Mouse (Mus musculus) neural tube, embryonic 11.5 days (tissue): Measurements from ENCODE around the gene Tead2. TPM values are rescaled to one million over a fixed set of nuclear protein-coding genes. Genes with fewer than 3 reads are reported as not detected.

Experiments
- ATAC-seq: fragments of 200-750 bp; cut with Nextera tagmentation; 2 replicates; pipeline ENCODE4 v1.8.0; 2017; ENCODE audit warnings: moderate number of reproducible peaks, mild to moderate bottlenecking, moderate TSS enrichment, moderate library complexity; ENCODE audit not compliant: insufficient read depth, low FRiP score, low TSS enrichment
- DNase-seq: peaks from one replicate; pipeline ENCODE4 v3.0.0-alpha.2; 2015; ENCODE audit warnings: low spot score
- H3K27ac ChIP-seq: fragments of 300-500 bp; sonication (generic); 2 replicates; pipeline ENCODE4 v1.5.1; 2014; ENCODE audit warnings: low read depth, mild to moderate bottlenecking, low read length
- H3K27me3 ChIP-seq: fragments of 300-500 bp; sonication (generic); 2 replicates; pipeline ENCODE4 v1.6.1; 2014; ENCODE audit warnings: mild to moderate bottlenecking, low read length, mixed read lengths; ENCODE audit not compliant: control insufficient read depth, insufficient read depth
- H3K36me3 ChIP-seq: fragments of 300-500 bp; sonication (generic); 2 replicates; pipeline ENCODE4 v1.6.1; 2014; ENCODE audit warnings: mild to moderate bottlenecking, low read length, moderate library complexity, mixed read lengths; ENCODE audit not compliant: control insufficient read depth, insufficient read depth
- H3K4me1 ChIP-seq: fragments of 300-500 bp; sonication (generic); 2 replicates; pipeline ENCODE4 v1.6.1; 2014; ENCODE audit warnings: low read length, mixed read lengths; ENCODE audit not compliant: control insufficient read depth, insufficient read depth
- H3K4me2 ChIP-seq: fragments of 300-500 bp; sonication (generic); 2 replicates; pipeline ENCODE4 v1.6.1; 2014; ENCODE audit warnings: low read depth, mild to moderate bottlenecking, moderate library complexity
- H3K4me3 ChIP-seq: fragments of 300-500 bp; sonication (generic); 2 replicates; pipeline ENCODE4 v1.5.1; 2014; ENCODE audit warnings: low read depth, low read length
- H3K9ac ChIP-seq: fragments of 300-500 bp; sonication (generic); 2 replicates; pipeline ENCODE4 v1.6.1; 2014; ENCODE audit warnings: mild to moderate bottlenecking, low read length
- H3K9me3 ChIP-seq: fragments of 300-500 bp; sonication (generic); 2 replicates; pipeline ENCODE4 v1.6.1; 2016; ENCODE audit warnings: low read length; ENCODE audit not compliant: control insufficient read depth
- WGBS: fragments of 180-500 bp; shearing (Covaris S2); extraction: QIAGEN DNeasy Blood & Tissue Kit; methylation state at CpG from one replicate; pipeline ENCODE4 v1.1.7; 2014; 5-methylcytosine and 5-hydroxymethylcytosine counted together
- polyA plus RNA-seq: library from polyadenylated mRNA; unstranded; fragments of >200 nt; fragmentation: Nextera tagmentation; extraction: Ambion mirVana; gene quantifications from 2 replicates; pipeline ENCODE4 v1.2.1, GENCODE M21; 2014

Gene Tead2
- polyA plus RNA-seq, 1 experiment from 2014 or later, result 252 TPM

DNA sequence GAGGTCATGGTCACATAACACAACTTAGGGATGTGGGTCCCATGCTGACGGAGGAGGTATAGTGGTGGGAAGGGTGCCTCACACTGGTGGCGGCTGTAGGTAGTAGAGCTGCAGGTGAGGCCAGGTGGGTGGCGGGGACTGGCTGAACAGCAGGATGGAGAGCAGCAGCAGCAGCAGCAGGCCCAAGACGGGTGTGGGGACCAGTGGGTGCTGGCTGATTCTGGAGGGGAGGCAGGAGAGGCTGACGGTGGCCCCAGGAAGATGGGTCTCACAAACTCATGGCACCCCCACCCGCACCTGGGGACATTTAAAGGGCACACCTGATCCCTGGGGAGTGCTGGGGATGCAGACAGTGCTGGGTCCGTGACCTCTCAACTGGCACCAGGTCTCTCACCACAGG lies 31.9 kb upstream of the Tead2 start:
- WGBS, result 71% methylated on average over 7 of the region's 7 CpGs
- Histone ChIP-seq H3K4me3 (no peak overlapping the region), H3K27me3 (peaks cover 69% of the 10 kb centered on the region), H3K9me3 (no peaks in the 10 kb centered on the region), H3K27ac (no peak overlapping the region), H3K4me1 (peaks cover 8% of the 10 kb centered on the region; the same call in 1 of the 2 replicates), H3K36me3 (no peaks in the 10 kb centered on the region), H3K9ac (no peak overlapping the region), H3K4me2 (no peak overlapping the region)
- DNase-seq (no peak), ATAC-seq (no peak)

GRCm38 (mm10) chr7:45185921-45186320 lies 29.6 kb upstream of the Tead2 start:
- H3K36me3 ChIP-seq, result no peaks in the 10 kb centered on the region
- H3K4me3 ChIP-seq, result no peak overlapping the region
- H3K27me3 ChIP-seq, result peaks cover 53% of the 10 kb centered on the region
- H3K9me3 ChIP-seq, result no peaks in the 10 kb centered on the region
- peaks cover 8% of the 10 kb centered on the region; the same call in 1 of the 2 replicates for H3K4me1 ChIP-seq
- H3K4me2 ChIP-seq, result no peak overlapping the region
- no peak overlapping the region for H3K27ac ChIP-seq
- 67% methylated on average over 7 of the region's 7 CpGs for whole genome bisulfite sequencing
- H3K9ac ChIP-seq, result no peak overlapping the region
- DNase-seq, result no peak
- no peak for ATAC-seq

DNA sequence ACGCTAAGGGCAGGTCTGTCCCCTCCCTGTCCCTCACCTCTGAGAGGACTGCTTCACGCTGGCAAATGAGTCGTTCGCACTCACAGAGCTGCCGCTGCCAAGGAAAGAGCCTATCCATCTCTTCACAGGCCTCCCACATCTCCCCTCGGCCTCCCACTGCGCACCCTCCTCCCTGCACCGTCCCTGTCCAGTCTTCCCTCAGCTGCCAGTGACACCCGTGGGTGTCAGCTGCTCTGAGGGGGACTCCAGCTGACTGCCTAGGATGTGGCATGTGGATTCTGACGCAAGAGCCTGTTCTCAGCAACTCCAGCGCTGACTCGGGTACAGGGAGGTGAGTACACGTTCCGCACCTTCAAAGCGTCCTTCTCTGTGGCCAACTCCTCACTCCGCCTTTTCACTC lies 26.0 kb upstream of the Tead2 start:
- Histone ChIP-seq H3K4me3 (no peak overlapping the region), H3K27ac (no peak overlapping the region), H3K36me3 (no peaks in the 10 kb centered on the region), H3K9ac (no peak overlapping the region), H3K9me3 (no peaks in the 10 kb centered on the region), H3K27me3 (peaks cover 16% of the 10 kb centered on the region), H3K4me2 (no peak overlapping the region), H3K4me1 (0 out of 2 replicates have a peak, but pooled peaks cover 2% of the 10 kb centered on the region)
- ATAC-seq (no peak), DNase-seq (no peak)
- WGBS, result 53% methylated on average over 16 of the region's 16 CpGs

- Histone ChIP-seq H3K4me2 (no peak overlapping the region), H3K27ac (no peak overlapping the region), H3K4me1 (0 out of 2 replicates have a peak, but pooled peaks cover 2% of the 10 kb centered on the region), H3K9me3 (no peaks in the 10 kb centered on the region), H3K9ac (no peak overlapping the region), H3K36me3 (no peaks in the 10 kb centered on the region), H3K4me3 (no peak overlapping the region), H3K27me3 (peaks cover 11% of the 10 kb centered on the region; the same call in 1 of the 2 replicates)
- DNase-seq (no peak), ATAC-seq (no peak)
- WGBS, result 93% methylated on average over 6 of the region's 6 CpGs
Observed at GRCm38 (mm10) chr7:45190186-45190585, 25.4 kb upstream of the Tead2 start.

DNA sequence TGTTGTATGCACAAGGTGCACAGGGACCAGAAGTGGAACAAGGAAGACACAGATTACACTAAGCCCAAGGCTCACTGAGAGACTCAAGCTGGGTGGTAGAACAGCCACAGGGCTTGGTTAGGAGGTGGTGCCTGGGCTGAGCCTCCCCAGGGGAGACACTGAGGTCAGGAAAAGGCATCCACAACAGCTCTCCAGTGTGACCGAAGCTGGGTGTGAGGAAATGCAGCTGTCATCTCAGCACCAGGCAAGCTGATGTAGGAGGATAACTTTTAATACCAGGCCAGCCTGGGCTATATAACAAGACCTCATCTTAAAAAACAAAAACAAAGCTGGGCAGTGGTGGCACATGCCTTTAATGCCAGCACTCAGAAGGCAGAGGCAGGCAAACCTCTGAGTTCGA lies 24.4 kb upstream of the Tead2 start:
- ATAC-seq (no peak), DNase-seq (no peak)
- no peaks in the 10 kb centered on the region for H3K36me3 ChIP-seq
- H3K27ac ChIP-seq, result no peak overlapping the region
- H3K4me3 ChIP-seq, result no peak overlapping the region
- H3K4me2 ChIP-seq, result no peak overlapping the region
- 0 out of 2 replicates have a peak, but pooled peaks cover 2% of the 10 kb centered on the region for H3K4me1 ChIP-seq
- 73% methylated on average over 2 of the region's 2 CpGs for WGBS
- H3K9me3 ChIP-seq, result no peaks in the 10 kb centered on the region
- no peak overlapping the region for H3K9ac ChIP-seq
- H3K27me3 ChIP-seq, result peaks cover 7% of the 10 kb centered on the region; the same call in 1 of the 2 replicates

DNA sequence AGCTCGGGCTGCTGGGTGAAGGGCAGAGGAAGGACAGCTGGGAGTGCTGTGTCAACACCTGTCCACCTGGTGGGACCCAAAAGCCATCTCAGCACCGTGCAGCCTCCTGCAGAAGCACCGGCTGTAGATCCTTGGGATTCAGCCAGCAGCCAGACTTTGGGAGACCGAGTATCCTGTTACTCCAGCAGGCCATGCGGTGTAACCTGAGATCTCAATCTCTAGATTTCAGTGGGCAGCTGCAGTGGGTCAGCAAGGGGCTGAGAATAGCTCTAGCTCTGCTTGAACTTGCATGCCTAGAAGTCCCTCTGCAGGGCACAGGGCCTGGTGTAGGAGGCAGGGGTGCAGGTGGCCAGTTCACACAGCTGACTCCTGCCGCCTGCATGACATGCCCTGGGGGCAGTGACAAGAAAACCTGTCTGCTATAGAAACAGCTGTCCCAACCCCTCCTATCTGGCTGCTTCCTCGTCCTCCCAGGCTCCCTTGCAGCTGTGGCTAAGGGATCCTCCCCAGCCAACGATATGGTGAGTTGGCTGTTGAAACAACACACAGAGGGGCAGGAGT lies 23.7 kb upstream of the Tead2 start:
- Histone ChIP-seq H3K4me3 (no peak overlapping the region), H3K4me1 (0 out of 2 replicates have a peak, but pooled peaks cover 2% of the 10 kb centered on the region), H3K27me3 (peaks cover 7% of the 10 kb centered on the region; the same call in 1 of the 2 replicates), H3K9me3 (no peaks in the 10 kb centered on the region), H3K36me3 (no peaks in the 10 kb centered on the region), H3K27ac (no peak overlapping the region), H3K4me2 (no peak overlapping the region), H3K9ac (no peak overlapping the region)
- ATAC-seq (no peak), DNase-seq (peak; percentile 34)
- WGBS, result 19% methylated on average over 8 of the region's 8 CpGs

DNA sequence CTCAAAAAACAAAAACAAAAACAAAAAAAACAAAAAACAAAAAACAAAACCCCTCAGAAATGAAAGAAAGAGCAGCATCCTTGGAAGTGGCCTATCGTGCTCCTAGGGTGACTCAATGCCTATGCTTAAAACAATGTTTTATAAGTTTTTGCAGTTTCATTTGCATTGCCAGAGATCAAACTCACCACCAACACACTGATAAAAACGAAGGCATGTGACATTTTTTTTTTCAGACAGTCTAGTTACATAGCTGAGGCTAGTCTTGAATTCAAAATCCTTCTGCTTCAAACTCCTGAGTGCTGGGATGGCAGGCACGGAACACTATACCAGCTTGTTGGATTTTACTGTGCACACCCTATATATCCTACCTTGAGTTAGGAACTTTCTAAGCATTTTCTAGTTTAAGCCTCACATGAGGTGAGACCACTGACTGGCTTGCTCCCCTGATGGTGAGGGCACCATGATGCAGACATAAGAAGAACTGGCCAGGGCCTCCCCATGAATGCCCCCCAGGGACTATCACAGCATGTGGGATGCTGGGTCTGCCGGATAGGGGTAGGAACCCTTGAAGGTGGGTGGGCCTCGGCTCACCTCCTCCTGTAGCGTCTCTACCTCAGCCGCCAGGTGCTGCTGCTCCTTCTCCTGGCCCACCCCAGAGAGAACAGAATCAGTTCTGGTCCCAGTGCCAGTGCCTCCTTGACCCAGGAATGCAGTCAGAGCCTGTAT lies 22.8 kb upstream of the Tead2 start:
- Histone ChIP-seq H3K9me3 (no peaks in the 10 kb centered on the region), H3K36me3 (no peaks in the 10 kb centered on the region), H3K4me1 (0 out of 2 replicates have a peak, but pooled peaks cover 2% of the 10 kb centered on the region), H3K27ac (no peak overlapping the region), H3K9ac (no peak overlapping the region), H3K4me2 (no peak overlapping the region), H3K4me3 (no peak overlapping the region), H3K27me3 (peaks cover 7% of the 10 kb centered on the region; the same call in 1 of the 2 replicates)
- ATAC-seq (no peak), DNase-seq (no peak)
- 85% methylated on average over 7 of the region's 7 CpGs for WGBS

GRCm38 (mm10) chr7:45193406-45193805 lies 22.1 kb upstream of the Tead2 start:
- no peak overlapping the region for H3K27ac ChIP-seq
- H3K27me3 ChIP-seq, result peaks cover 7% of the 10 kb centered on the region; the same call in 1 of the 2 replicates
- 0 out of 2 replicates have a peak overlapping the region, but pooled peaks have one; percentile 10 for H3K9ac ChIP-seq
- 72% methylated on average over 5 of the region's 5 CpGs for WGBS
- H3K4me3 ChIP-seq, result no peak overlapping the region
- ATAC-seq (no peak), DNase-seq (no peak)
- no peaks in the 10 kb centered on the region for H3K36me3 ChIP-seq
- H3K9me3 ChIP-seq, result no peaks in the 10 kb centered on the region
- H3K4me2 ChIP-seq, result no peak overlapping the region
- 0 out of 2 replicates have a peak, but pooled peaks cover 2% of the 10 kb centered on the region for H3K4me1 ChIP-seq
